Comparison of ENCODE assay signal across 1 mouse cellular context in the genomic region with DNA sequence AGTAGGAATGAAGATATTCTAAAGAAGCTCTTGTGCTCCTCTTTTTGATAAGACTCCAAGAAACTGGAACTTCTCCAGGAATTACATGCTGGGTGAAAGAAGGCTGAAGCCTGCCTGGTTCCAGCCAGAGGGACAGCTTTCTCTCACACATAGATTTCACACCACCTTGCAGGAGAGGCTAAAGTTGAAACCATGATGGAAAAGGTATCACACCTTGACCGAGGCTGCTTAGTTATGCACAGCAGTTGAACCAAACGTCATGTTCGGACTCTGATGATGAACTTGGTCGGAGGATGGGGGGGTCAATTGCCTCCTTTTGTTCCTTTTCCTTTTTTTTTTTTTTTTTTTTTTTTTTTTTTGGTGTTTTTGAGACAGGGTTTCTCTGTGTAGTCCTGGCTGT.
TF ChIP-seq lines count a peak whose summit lies in the region.

No protein-coding gene starts in this region.

TF ChIP-seq in CH12.LX, 34 proteins besides CTCF, POLR2A, EP300 and RAD21 (continued from another document):
- TF ChIP-seq MYC (IDR thresholded peaks at IDR 0.05; ENCODE audit: low read depth, low read length) (no peak), ZMIZ1 (IDR thresholded peaks at IDR 0.05; ENCODE audit: low read depth, low read length) (no peak)
